In genomic region chr3:145684604-145685441, GRCm38 (mm10) we compare ENCODE assay signal across 9 mouse cellular contexts. TPM values are rescaled to one million over a fixed set of nuclear protein-coding genes. Genes with fewer than 3 reads are reported as not detected.
DNase-seq lines count a peak whose midpoint lies in the region; ATAC-seq and TF ChIP-seq lines count a peak whose summit lies in the region.
"Had no signal": no experiment of that assay in that cellular context is flagged by ENCODE, and none has a peak within 500 bp of the region (broad histone marks: within the 10 kb centered on the region; RNA-seq: fewer than 3 reads in every experiment).

No protein-coding gene starts in this region.

- no peaks in the 10 kb centered on the region for H3K36me3 ChIP-seq in kidney, embryonic 16.5 days (ENCODE audit: insufficient read depth, low read length)
- no peaks in the 10 kb centered on the region for H3K36me3 ChIP-seq in kidney, embryonic 14.5 days (ENCODE audit: control insufficient read depth, insufficient read depth, low read length)
- no peaks in the 10 kb centered on the region for H3K36me3 ChIP-seq in embryonic facial prominence, embryonic 14.5 days (ENCODE audit: control insufficient read depth, insufficient read depth, low read length)
- no peaks in the 10 kb centered on the region for H3K36me3 ChIP-seq in intestine, postnatal 0 days (ENCODE audit: control insufficient read depth, insufficient read depth)
- H3K36me3 ChIP-seq in midbrain, embryonic 16.5 days (ENCODE audit: control insufficient read depth, insufficient read depth, low read length) = no peaks in the 10 kb centered on the region

- no peak overlapping the region for H3K4me2 ChIP-seq in kidney, embryonic 16.5 days (replicated peaks; ENCODE audit: low read depth, low read length)
- H3K4me2 ChIP-seq in kidney, embryonic 14.5 days (replicated peaks; ENCODE audit: low read depth, low read length) = no peak overlapping the region
- H3K4me2 ChIP-seq in embryonic facial prominence, embryonic 14.5 days (ENCODE audit: low read depth, low read length) = no peak overlapping the region
- H3K4me2 ChIP-seq in intestine, postnatal 0 days (replicated peaks; ENCODE audit: low read depth) = no peak overlapping the region
- H3K4me2 ChIP-seq in midbrain, embryonic 16.5 days (ENCODE audit: low read length) = no peak overlapping the region

- H3K9ac ChIP-seq in kidney, embryonic 16.5 days (replicated peaks; ENCODE audit: low read length) = no peak overlapping the region
- no peak overlapping the region for H3K9ac ChIP-seq in kidney, embryonic 14.5 days (ENCODE audit: low read depth, low read length)
- H3K9ac ChIP-seq in embryonic facial prominence, embryonic 14.5 days (ENCODE audit: low read depth, low read length) = no peak overlapping the region
- H3K9ac ChIP-seq in intestine, postnatal 0 days (ENCODE audit: low read depth, low read length) = no peak overlapping the region
- no peak overlapping the region for H3K9ac ChIP-seq in midbrain, embryonic 16.5 days (ENCODE audit: low read depth, low read length)

- no peaks in the 10 kb centered on the region for H3K9me3 ChIP-seq in kidney, embryonic 16.5 days (ENCODE audit: low read length)
- no peaks in the 10 kb centered on the region; the same call in 1 of the 2 replicates for H3K9me3 ChIP-seq in kidney, embryonic 14.5 days (ENCODE audit: control insufficient read depth, low read length)
- no peaks in the 10 kb centered on the region for H3K9me3 ChIP-seq in embryonic facial prominence, embryonic 14.5 days (ENCODE audit: control insufficient read depth, low read length)
- no peaks in the 10 kb centered on the region for H3K9me3 ChIP-seq in intestine, postnatal 0 days (ENCODE audit: control insufficient read depth)
- H3K9me3 ChIP-seq in midbrain, embryonic 16.5 days (replicated peaks; ENCODE audit: control insufficient read depth, low read length, poor library complexity, severe bottlenecking) = no peaks in the 10 kb centered on the region

- H3K4me1 ChIP-seq in kidney, embryonic 16.5 days (ENCODE audit: insufficient read depth, low read length) = peaks cover 10% of the 10 kb centered on the region; the same call in 1 of the 2 replicates
- H3K4me1 ChIP-seq in kidney, embryonic 14.5 days (ENCODE audit: control insufficient read depth, insufficient read depth, low read length) = peaks cover 4% of the 10 kb centered on the region; the same call in 1 of the 2 replicates
- peaks cover 12% of the 10 kb centered on the region for H3K4me1 ChIP-seq in embryonic facial prominence, embryonic 14.5 days (ENCODE audit: control insufficient read depth, insufficient read depth, low read length)
- peaks cover 6% of the 10 kb centered on the region; the same call in 1 of the 2 replicates for H3K4me1 ChIP-seq in intestine, postnatal 0 days (replicated peaks; ENCODE audit: control insufficient read depth, insufficient read depth, low read length)
- H3K4me1 ChIP-seq in midbrain, embryonic 16.5 days (ENCODE audit: control insufficient read depth, insufficient read depth, low read length) = no peaks in the 10 kb centered on the region

- peak; percentile 29 for DNase-seq in embryonic facial prominence, embryonic 14.5 days (ENCODE audit: low spot score)
- peak; percentile 47 for DNase-seq in lung, postnatal 36 days
- no peak for DNase-seq in frontal cortex, postnatal 36 days (ENCODE audit: low spot score in 2 of 2)
- DNase-seq in cerebellum, adult 9-10 months = no peak
- DNase-seq: cerebellum, postnatal 14 days had no signal

- no peak overlapping the region for H3K4me3 ChIP-seq in kidney, embryonic 16.5 days (ENCODE audit: low read length)
- no peak overlapping the region for H3K4me3 ChIP-seq in kidney, embryonic 14.5 days (ENCODE audit: low read length)
- no peak overlapping the region for H3K4me3 ChIP-seq in embryonic facial prominence, embryonic 14.5 days (ENCODE audit: low read depth, low read length)
- H3K4me3 ChIP-seq in intestine, postnatal 0 days (ENCODE audit: low read depth, low read length) = no peak overlapping the region
- H3K4me3 ChIP-seq in midbrain, embryonic 16.5 days (ENCODE audit: low read depth, low read length) = no peak overlapping the region

- TF ChIP-seq CTCF in intestine, postnatal 0 days (IDR thresholded peaks at IDR 0.05; ENCODE audit: low read depth) = no peak

- no peaks in the 10 kb centered on the region for H3K27me3 ChIP-seq in kidney, embryonic 16.5 days (ENCODE audit: insufficient read depth, low read length)
- no peaks in the 10 kb centered on the region for H3K27me3 ChIP-seq in kidney, embryonic 14.5 days (ENCODE audit: control insufficient read depth, insufficient read depth, low read length)
- no peaks in the 10 kb centered on the region for H3K27me3 ChIP-seq in embryonic facial prominence, embryonic 14.5 days (replicated peaks; ENCODE audit: control insufficient read depth, insufficient read depth, low read length)
- no peaks in the 10 kb centered on the region for H3K27me3 ChIP-seq in intestine, postnatal 0 days (replicated peaks; ENCODE audit: control insufficient read depth, insufficient read depth, low read length)
- no peaks in the 10 kb centered on the region for H3K27me3 ChIP-seq in midbrain, embryonic 16.5 days (ENCODE audit: control insufficient read depth, insufficient read depth, low read depth, low read length)

- H3K27ac ChIP-seq in kidney, embryonic 16.5 days (ENCODE audit: low read length) = 0 out of 2 replicates have a peak overlapping the region, but pooled peaks have one; percentile 28
- no peak overlapping the region for H3K27ac ChIP-seq in kidney, embryonic 14.5 days (ENCODE audit: low read depth, low read length)
- H3K27ac ChIP-seq in embryonic facial prominence, embryonic 14.5 days (replicated peaks; ENCODE audit: low read depth, low read length) = peak overlapping the region; percentile 77
- H3K27ac ChIP-seq in intestine, postnatal 0 days (ENCODE audit: low read depth, low read length) = no peak overlapping the region
- no peak overlapping the region for H3K27ac ChIP-seq in midbrain, embryonic 16.5 days (ENCODE audit: low read length)

- 38% methylated on average over 19 of the region's 19 CpGs for WGBS in kidney, embryonic 16.5 days
- WGBS in kidney, embryonic 14.5 days = 28% methylated on average over 19 of the region's 19 CpGs
- WGBS in embryonic facial prominence, embryonic 14.5 days = 35% methylated on average over 19 of the region's 19 CpGs
- 39% methylated on average over 19 of the region's 19 CpGs for WGBS in intestine, postnatal 0 days
- WGBS in midbrain, embryonic 16.5 days = 62% methylated on average over 19 of the region's 19 CpGs

- ATAC-seq in kidney, embryonic 16.5 days (ENCODE audit: low FRiP score, low TSS enrichment) = peak; percentile 75
- no peak for ATAC-seq in kidney, embryonic 14.5 days (ENCODE audit: low FRiP score, low TSS enrichment)
- ATAC-seq in embryonic facial prominence, embryonic 14.5 days (ENCODE audit: low read depth) = peak; percentile 36; the same call in 1 of the 2 replicates
- peak; percentile 33; the same call in 1 of the 2 replicates for ATAC-seq in intestine, postnatal 0 days
- no peak for ATAC-seq in midbrain, embryonic 16.5 days

RNA-seq across cellular contexts. Expression of gene Ccn1, which starts 35.0 kb away (rescaled TPM):
- polyA plus RNA-seq in kidney, embryonic 16.5 days (2015; fragmentation: Nextera tagmentation; extraction: Ambion mirVana) = 78.3 and 81.5 TPM in 2 replicates
- 22.4 and 30.9 TPM in 2 replicates for polyA plus RNA-seq in kidney, embryonic 14.5 days (2014; fragmentation: Nextera tagmentation; extraction: Ambion mirVana)
- 42.6 and 50.5 TPM in 2 replicates for polyA plus RNA-seq in embryonic facial prominence, embryonic 14.5 days (2014; fragmentation: Nextera tagmentation; extraction: Ambion mirVana)
- polyA plus RNA-seq in intestine, postnatal 0 days (2015; fragmentation: Nextera tagmentation; extraction: Ambion mirVana) = 33.1 and 37.0 TPM in 2 replicates
- 7.2 and 7.9 TPM in 2 replicates for polyA plus RNA-seq in midbrain, embryonic 16.5 days (2015; fragmentation: Nextera tagmentation; extraction: Ambion mirVana)

Comparison
In these comparisons a context has a peak if more than half of its experiments do, and no peak if none do; other contexts are left out.
1. ATAC-seq: peak in kidney, embryonic 16.5 days (single experiment), embryonic facial prominence, embryonic 14.5 days (single experiment) and intestine, postnatal 0 days (single experiment); none in kidney, embryonic 14.5 days (single experiment) and midbrain, embryonic 16.5 days (single experiment).
2. H3K27ac ChIP-seq: peak in kidney, embryonic 16.5 days (single experiment) and embryonic facial prominence, embryonic 14.5 days (single experiment); none in kidney, embryonic 14.5 days (single experiment), intestine, postnatal 0 days (single experiment) and midbrain, embryonic 16.5 days (single experiment).
3. DNase-seq: peak in embryonic facial prominence, embryonic 14.5 days (single experiment) and lung, postnatal 36 days (single experiment); none in frontal cortex, postnatal 36 days (0 of 2) and cerebellum, adult 9-10 months (single experiment).